Mouse (Mus musculus) right cerebral cortex, adult 18-20 months (tissue): ENCODE data around the gene Txlnb.
"Not testable (repeated sequence)": the region's sequence is repeated elsewhere in the genome, so short reads cannot be mapped to it uniquely, and the experiment has no call there.

Experiments used
- DNase-seq: peaks from one replicate; pipeline ENCODE4 v3.0.0; 2022; ENCODE audit warnings: mixed read lengths

Txlnb gene

DNA sequence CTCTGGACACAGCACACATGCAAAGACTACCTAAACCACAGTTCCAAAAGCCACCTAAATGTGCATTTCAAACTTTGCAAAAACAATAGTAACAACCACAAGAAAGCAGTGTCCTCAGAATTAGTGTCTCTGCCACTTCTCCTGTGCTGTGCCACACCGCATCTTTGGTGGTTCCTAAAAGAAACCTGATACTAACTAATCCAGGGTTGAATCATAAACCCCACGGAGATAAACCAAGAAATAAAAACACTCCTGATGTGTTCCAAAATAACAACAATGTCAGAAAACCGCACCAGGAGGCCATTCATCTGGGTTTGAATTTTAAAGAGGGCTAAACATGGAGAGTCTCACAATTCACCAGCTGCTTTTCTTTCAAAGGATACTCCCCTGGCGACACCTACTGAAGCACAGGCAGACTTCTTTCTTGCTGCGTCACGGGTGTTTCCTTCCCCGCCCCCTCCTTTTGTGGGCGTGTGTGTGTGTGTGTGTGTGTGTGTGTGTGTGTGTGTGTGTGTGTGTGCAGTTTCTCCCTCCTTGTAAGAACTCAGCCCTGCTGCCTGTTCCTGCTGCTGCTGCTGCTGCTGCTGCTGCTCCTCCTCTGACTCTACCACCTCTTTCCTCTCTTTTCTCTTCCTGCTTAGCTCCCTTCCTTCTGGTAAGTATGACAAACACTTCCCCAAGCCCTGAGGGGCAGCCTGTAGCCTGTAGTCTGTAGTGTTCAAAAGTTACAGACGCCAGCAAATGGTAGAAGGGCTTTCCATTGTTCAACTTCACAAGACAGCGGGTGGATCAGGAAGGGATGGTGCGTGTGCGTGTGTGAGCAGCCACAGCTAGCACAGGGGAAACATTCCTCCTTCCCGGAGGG is at the start of gene Txlnb:
Gene Txlnb, plus strand, starts transcription at position 460 of the 865 bp plus-strand sequence.
- peak; percentile 67 for DNase-seq

DNA sequence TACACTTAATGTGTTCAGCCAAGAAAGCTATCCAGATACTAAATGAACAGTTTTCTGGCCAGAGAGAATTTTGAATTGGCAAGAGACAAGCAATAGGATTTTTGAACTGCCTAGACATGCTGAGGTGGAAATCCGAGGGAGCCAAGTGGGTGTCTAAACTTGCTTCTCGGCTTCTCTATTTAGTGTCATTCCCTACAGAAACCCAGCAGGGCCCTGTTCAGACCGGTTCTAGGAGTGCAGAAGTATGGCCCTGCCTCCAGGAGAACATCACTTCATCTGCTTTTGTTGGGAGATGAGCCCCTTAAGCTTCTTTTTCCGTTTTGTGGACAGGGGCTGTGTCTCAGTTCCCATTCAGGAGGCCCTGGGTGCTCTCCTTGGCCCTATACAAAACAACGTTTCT is 43.5 kb upstream of the Txlnb start:
- DNase-seq = no peak

- no peak for DNase-seq
Observed at GRCm38 (mm10) chr10:17759772-17760171, 36.3 kb upstream of the Txlnb start.

- DNase-seq = no peak
Observed at GRCm38 (mm10) chr10:17760750-17761613, 35.0 kb upstream of the Txlnb start.

DNA sequence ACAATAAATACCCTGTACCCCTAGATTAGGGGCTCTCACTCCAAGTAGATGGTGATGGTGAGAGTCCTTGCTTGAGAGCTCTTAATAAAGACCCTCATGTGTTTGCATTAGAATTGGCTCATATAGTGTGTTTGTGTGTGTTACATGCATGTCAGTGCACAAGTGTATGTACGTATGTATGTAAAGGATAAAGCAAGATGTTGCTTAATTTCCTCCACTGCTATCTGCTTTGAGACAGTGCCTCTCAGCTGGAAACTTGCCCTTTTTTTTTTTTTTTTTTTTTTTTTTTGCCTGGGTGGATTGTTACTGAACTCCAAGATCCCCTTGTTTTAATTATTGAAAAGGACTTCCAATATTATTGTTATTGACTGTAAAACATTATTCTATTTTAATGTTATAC is 34.4 kb upstream of the Txlnb start:
- DNase-seq = no peak

DNA sequence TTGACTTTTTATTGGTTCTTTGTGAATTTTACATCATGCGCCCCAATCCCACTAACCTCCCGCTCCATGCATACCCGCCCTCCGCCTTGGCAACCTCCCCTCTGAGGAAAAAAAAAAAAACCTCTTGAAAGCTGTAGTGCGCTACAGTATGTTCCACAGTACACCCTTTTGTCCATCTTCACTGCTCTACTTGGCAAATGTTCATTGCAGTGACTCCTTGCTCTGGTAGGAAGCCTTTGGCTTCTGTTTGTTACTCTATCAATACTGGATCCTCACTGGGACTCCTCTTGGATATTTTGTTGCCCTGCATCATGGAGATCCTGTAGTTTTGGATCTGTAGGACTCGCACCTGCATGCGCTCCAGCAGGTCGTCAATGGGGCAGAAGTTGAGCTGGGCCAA is 33.1 kb upstream of the Txlnb start:
- no peak for DNase-seq

- DNase-seq = no peak
Observed at GRCm38 (mm10) chr10:17769856-17770255, 26.2 kb upstream of the Txlnb start.

- DNase-seq = no peak
Observed at GRCm38 (mm10) chr10:17772364-17772763, 23.7 kb upstream of the Txlnb start.

GRCm38 (mm10) chr10:17774366-17774765 is 21.7 kb upstream of the Txlnb start:
- no peak for DNase-seq

- DNase-seq = no peak
Observed at GRCm38 (mm10) chr10:17775079-17775478, 20.9 kb upstream of the Txlnb start.

- not testable (repeated sequence) for DNase-seq
Observed at GRCm38 (mm10) chr10:17776684-17777083, 19.3 kb upstream of the Txlnb start.

DNA sequence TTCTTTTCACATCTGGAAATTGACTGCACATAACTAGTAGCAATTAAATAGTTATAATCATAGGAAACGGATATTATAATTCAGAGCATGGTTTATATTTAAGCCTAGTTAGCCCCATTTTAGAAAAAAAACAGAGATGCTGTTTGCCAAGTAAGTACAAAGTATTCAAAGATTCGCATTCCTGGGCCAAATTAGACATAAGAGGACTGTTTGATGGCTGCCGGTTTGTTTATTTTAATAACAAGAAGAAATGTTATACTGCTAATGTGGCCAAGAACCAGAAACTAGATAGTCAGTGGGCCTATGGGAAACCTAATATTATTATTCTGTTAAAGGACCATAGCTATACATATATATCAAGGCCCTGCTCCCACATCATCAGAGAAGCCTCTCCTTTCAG is 9.3 kb upstream of the Txlnb start:
- no peak for DNase-seq

DNA sequence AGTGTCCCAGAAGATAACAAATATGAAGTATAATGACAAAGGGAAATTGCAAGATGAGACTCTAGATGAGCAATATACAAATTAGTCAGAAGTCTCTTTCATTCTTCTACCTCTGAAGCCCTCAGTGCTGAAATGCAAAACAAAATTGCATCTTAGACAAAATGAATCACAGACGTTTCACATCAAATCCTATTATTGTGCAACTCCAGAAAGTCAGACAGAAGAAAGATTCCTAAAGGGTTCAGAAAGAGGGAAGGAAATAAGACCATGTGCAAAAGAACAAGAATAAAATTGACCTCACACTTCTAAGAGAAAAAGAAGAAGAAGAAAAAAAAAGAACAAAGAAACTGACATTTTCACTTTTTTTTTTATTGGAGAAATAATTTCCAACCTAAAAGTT is 8.1 kb upstream of the Txlnb start:
- DNase-seq = no peak

- no peak for DNase-seq
Observed at GRCm38 (mm10) chr10:17788347-17788746, 7.7 kb upstream of the Txlnb start.

GRCm38 (mm10) chr10:17793926-17794325 is 2.1 kb upstream of the Txlnb start:
- DNase-seq = no peak

- no peak for DNase-seq
Observed at GRCm38 (mm10) chr10:17794443-17794842, 1.6 kb upstream of the Txlnb start.

DNA sequence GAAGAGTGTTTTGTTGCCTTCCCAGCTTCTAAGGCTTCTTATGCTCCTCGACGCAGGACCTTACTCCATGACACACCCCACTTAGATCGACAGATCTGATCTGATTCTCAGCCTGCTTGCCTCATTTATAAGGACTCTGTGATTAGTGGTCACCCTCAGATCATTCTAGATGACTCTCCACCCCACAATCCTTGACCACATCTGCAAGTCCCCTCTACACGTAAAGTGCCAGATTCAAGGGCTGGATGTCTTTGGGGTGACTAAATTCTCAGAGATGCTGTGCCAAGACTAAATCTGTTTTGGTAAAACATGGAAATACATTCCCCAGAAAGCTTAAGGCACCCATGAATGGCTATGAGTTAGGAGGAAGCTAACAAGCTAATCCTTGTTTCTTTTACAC is 799 bp upstream of the Txlnb start:
- no peak for DNase-seq

- no peak for DNase-seq
Observed at GRCm38 (mm10) chr10:17796846-17797631, 1.0 kb downstream of the Txlnb start.

- no peak for DNase-seq
Observed at GRCm38 (mm10) chr10:17797681-17798080, 1.7 kb downstream of the Txlnb start.

- peak; percentile 41 for DNase-seq
Observed at GRCm38 (mm10) chr10:17801788-17802187, 5.8 kb downstream of the Txlnb start.

GRCm38 (mm10) chr10:17808526-17808925 is 12.5 kb downstream of the Txlnb start:
- no peak for DNase-seq

DNA sequence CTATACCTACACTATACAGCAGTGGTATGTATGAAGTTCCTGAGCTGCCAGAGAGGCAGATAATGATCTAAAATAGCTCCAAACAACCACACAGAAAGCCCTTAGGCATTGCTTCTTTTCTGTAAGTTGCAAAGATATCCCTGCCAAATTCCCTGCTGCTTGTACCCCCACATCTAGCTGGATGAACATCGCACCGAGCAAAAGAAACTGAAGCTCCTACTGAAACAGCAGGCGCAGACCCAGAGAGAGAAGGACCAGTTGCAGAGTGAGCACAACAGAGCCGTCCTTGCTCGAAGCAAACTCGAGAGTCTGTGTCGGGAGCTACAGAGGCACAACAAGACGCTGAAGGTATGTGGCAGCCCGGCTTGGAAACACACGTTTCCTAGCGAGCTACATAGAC is 19.0 kb downstream of the Txlnb start:
- DNase-seq = peak; percentile 7

GRCm38 (mm10) chr10:17820422-17820821 is 24.4 kb downstream of the Txlnb start:
- DNase-seq = not testable (repeated sequence)
